Mouse (Mus musculus): ENCODE data around the gene Cops7b.

DNA sequence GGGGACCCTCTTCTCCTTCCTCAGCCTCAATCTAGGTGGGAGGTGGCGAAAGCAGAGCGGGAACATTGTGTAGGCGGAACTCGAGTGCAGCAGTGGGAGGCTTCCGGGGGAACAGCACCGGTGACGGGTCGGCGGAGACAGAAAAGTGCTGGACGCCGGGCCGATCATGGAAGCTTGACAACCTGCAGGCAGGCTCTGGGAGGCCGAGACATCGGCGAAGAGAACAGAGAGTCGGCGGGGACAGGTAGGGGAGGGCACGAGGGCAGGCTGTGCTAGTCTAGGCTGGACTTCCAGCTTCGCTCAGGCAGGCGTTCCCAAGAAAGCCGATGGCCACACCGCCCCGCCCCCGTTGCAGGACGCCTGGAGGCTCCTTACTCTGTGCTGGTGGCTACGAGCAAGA, 4.3 kb downstream of the Cops7b start:
- TF ChIP-seq GATA1 (IDR thresholded peaks at IDR 0.05; ENCODE audit: borderline replicate concordance, low read length) (no peak), FLI1 (IDR thresholded peaks at IDR 0.05; ENCODE audit: low read length) (no peak)
